Mouse (Mus musculus) thymus, postnatal 4 days (tissue): ENCODE measurements around the gene Pik3cb.

Source experiments
- DNase-seq: peaks from one replicate; pipeline ENCODE4 v3.0.0; 2021

Gene Pik3cb

GRCm38 (mm10) chr9:99146855-99147735, 6.7 kb upstream of the Pik3cb start:
- DNase-seq = no peak

- DNase-seq = no peak
Observed at GRCm38 (mm10) chr9:99145756-99146155, 5.3 kb upstream of the Pik3cb start.

GRCm38 (mm10) chr9:99144416-99144989, 4.1 kb upstream of the Pik3cb start:
- no peak for DNase-seq

GRCm38 (mm10) chr9:99141618-99142017, 1.2 kb upstream of the Pik3cb start:
- no peak for DNase-seq

- no peak for DNase-seq
Observed at GRCm38 (mm10) chr9:99141171-99141570, 750 bp upstream of the Pik3cb start.

GRCm38 (mm10) chr9:99139194-99140023, 1.0 kb downstream of the Pik3cb start:
- no peak for DNase-seq

GRCm38 (mm10) chr9:99137301-99137700, 3.1 kb downstream of the Pik3cb start:
- no peak for DNase-seq

- no peak for DNase-seq
Observed at GRCm38 (mm10) chr9:99131951-99132470, 8.4 kb downstream of the Pik3cb start.

- no peak for DNase-seq
Observed at GRCm38 (mm10) chr9:99131119-99131518, 9.3 kb downstream of the Pik3cb start.

- no peak for DNase-seq
Observed at GRCm38 (mm10) chr9:99127578-99127977, 12.8 kb downstream of the Pik3cb start.

- no peak for DNase-seq
Observed at GRCm38 (mm10) chr9:99122749-99123148, 17.7 kb downstream of the Pik3cb start.

- no peak for DNase-seq
Observed at GRCm38 (mm10) chr9:99112409-99112808, 28.0 kb downstream of the Pik3cb start.

- DNase-seq = no peak
Observed at GRCm38 (mm10) chr9:99111085-99111484, 29.3 kb downstream of the Pik3cb start.

- DNase-seq = no peak
Observed at GRCm38 (mm10) chr9:99110213-99110612, 30.2 kb downstream of the Pik3cb start.

- no peak for DNase-seq
Observed at GRCm38 (mm10) chr9:99109585-99109984, 30.8 kb downstream of the Pik3cb start.

- DNase-seq = peak; percentile 34
Observed at GRCm38 (mm10) chr9:99104449-99104848, 36.0 kb downstream of the Pik3cb start.

- DNase-seq = no peak
Observed at GRCm38 (mm10) chr9:99103865-99104264, 36.6 kb downstream of the Pik3cb start.

- no peak for DNase-seq
Observed at GRCm38 (mm10) chr9:99098482-99099129, 41.8 kb downstream of the Pik3cb start.

GRCm38 (mm10) chr9:99097668-99098067, 42.8 kb downstream of the Pik3cb start:
- no peak for DNase-seq

- no peak for DNase-seq
Observed at GRCm38 (mm10) chr9:99095192-99095591, 45.2 kb downstream of the Pik3cb start.

- no peak for DNase-seq
Observed at GRCm38 (mm10) chr9:99090546-99090945, 49.9 kb downstream of the Pik3cb start.

GRCm38 (mm10) chr9:99089904-99090303, 50.5 kb downstream of the Pik3cb start:
- no peak for DNase-seq

- DNase-seq = no peak
Observed at GRCm38 (mm10) chr9:99081718-99082117, 58.7 kb downstream of the Pik3cb start.
